Mouse (Mus musculus) embryonic facial prominence, embryonic 13.5 days (tissue): ENCODE measurements around the gene Mpped2. TPM values are rescaled to one million over a fixed set of nuclear protein-coding genes. Genes with fewer than 3 reads are reported as not detected.
A peak's percentile ranks its signal among the peaks of the same experiment; 100 is the strongest.

Source experiments
- ATAC-seq: fragments of 200-750 bp; cut with Nextera tagmentation; 2 replicates; pipeline ENCODE4 v1.8.0; 2017; ENCODE audit warnings: low read depth; ENCODE audit not compliant: insufficient number of reproducible peaks, insufficient read depth, low FRiP score, low TSS enrichment
- H3K27ac ChIP-seq: fragments of 300-500 bp; sonication (generic); 2 replicates; pipeline ENCODE4 v1.5.1; 2015; ENCODE audit warnings: moderate library complexity, mild to moderate bottlenecking, inconsistent platforms
- H3K27me3 ChIP-seq: fragments of 300-500 bp; sonication (generic); 2 replicates; pipeline ENCODE4 v1.6.1; 2015; ENCODE audit warnings: mild to moderate bottlenecking, inconsistent platforms
- H3K36me3 ChIP-seq: fragments of 300-500 bp; sonication (generic); 2 replicates; pipeline ENCODE4 v1.6.1; 2015; ENCODE audit warnings: mild to moderate bottlenecking, inconsistent platforms
- H3K4me1 ChIP-seq: fragments of 300-500 bp; sonication (generic); 2 replicates; pipeline ENCODE4 v1.6.1; 2015; ENCODE audit warnings: inconsistent platforms
- H3K4me2 ChIP-seq: fragments of 300-500 bp; sonication (generic); 2 replicates; pipeline ENCODE4 v1.6.1; 2015; ENCODE audit warnings: moderate library complexity, mild to moderate bottlenecking, inconsistent platforms
- H3K4me3 ChIP-seq: fragments of 300-500 bp; sonication (generic); 2 replicates; pipeline ENCODE4 v1.5.1; 2015; ENCODE audit warnings: mild to moderate bottlenecking, inconsistent platforms
- H3K9ac ChIP-seq: fragments of 300-500 bp; sonication (generic); 2 replicates; pipeline ENCODE4 v1.6.1; 2015; ENCODE audit warnings: mild to moderate bottlenecking, inconsistent platforms
- H3K9me3 ChIP-seq: fragments of 300-500 bp; sonication (generic); 2 replicates; pipeline ENCODE4 v1.6.1; 2016; ENCODE audit warnings: inconsistent platforms
- WGBS: fragments of 180-500 bp; shearing (Covaris S2); methylation state at CpG from one replicate; pipeline ENCODE4 v1.1.7; 2015; ENCODE audit warnings: mixed read lengths; 5-methylcytosine and 5-hydroxymethylcytosine counted together
- polyA plus RNA-seq: library from polyadenylated mRNA; unstranded; fragments of >200 nt; fragmentation: Nextera tagmentation; extraction: Ambion mirVana; gene quantifications from 2 replicates; pipeline ENCODE4 v1.2.1, GENCODE M21; 2015

The Mpped2 gene
- polyA plus RNA-seq, 1 experiment from 2014 or later, result 115 TPM

GRCm38 (mm10) chr2:106683185-106683831 lies 9.8 kb upstream of the Mpped2 start:
- Histone ChIP-seq H3K9ac (no peak overlapping the region), H3K4me2 (peak overlapping the region; percentile 48), H3K4me3 (peak overlapping the region; percentile 23), H3K27me3 (no peaks in the 10 kb centered on the region), H3K27ac (peak overlapping the region; percentile 78), H3K4me1 (peaks cover 20% of the 10 kb centered on the region), H3K9me3 (no peaks in the 10 kb centered on the region), H3K36me3 (no peaks in the 10 kb centered on the region)
- ATAC-seq, result no peak; the same call in 1 of the 2 replicates
- WGBS, result 10% methylated on average over 9 of the region's 9 CpGs

DNA sequence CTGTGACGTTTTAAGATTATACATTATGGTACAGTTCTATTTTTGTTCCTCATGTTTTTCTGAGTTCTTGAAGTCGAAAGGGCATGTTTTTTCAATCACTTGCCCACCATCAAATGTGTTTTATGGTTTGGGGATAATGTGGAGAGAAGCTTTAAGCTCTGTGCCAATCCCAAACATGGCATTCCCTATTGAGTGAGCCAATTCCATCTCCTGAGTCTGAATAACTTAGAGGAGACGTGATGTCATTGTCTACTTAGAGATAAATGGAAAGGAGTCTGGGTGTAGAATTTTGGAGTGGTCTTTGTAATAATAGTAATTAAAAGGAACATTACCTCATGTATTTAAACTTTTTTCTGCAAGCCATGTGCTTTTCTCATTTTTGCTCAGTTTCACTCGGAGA lies 9.2 kb upstream of the Mpped2 start:
- Histone ChIP-seq H3K4me3 (peak overlapping the region; percentile 23), H3K4me2 (peak overlapping the region; percentile 48), H3K27ac (peak overlapping the region; percentile 78), H3K27me3 (no peaks in the 10 kb centered on the region), H3K36me3 (no peaks in the 10 kb centered on the region), H3K9ac (no peak overlapping the region), H3K4me1 (peaks cover 20% of the 10 kb centered on the region), H3K9me3 (no peaks in the 10 kb centered on the region)
- ATAC-seq, result no peak; the same call in 1 of the 2 replicates
- 29% methylated on average over 4 of the region's 4 CpGs for WGBS

- no peak for ATAC-seq
- Histone ChIP-seq H3K9me3 (no peaks in the 10 kb centered on the region), H3K27ac (no peak overlapping the region), H3K4me2 (peak overlapping the region; percentile 91), H3K27me3 (no peaks in the 10 kb centered on the region), H3K4me3 (peak overlapping the region; percentile 87; the same call in 1 of the 2 replicates), H3K36me3 (no peaks in the 10 kb centered on the region), H3K9ac (no peak overlapping the region), H3K4me1 (peaks cover 23% of the 10 kb centered on the region)
- 5% methylated on average over 6 of the region's 6 CpGs for WGBS
These were observed 1.2 kb upstream of the Mpped2 start for GRCm38 (mm10) chr2:106691753-106692363.

DNA sequence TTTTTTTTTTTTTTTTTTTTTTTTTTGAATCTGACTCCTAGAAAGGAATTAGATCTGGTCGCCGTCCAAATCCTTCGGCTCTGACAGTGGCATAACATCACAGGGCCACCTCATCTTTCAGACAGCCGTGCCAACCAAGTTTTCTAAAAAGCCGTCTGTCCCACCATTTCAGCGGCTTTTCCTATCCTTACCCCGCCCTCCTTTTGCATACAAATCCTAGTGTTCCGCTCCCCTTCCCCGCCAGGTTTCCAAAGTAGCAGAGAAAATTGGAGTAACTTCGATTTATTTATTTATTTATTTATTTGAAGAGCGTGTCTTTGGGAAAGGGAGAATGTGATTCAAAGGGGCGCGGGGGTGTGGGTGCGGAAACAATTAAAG lies 675 bp upstream of the Mpped2 start:
- Histone ChIP-seq H3K27ac (peak overlapping the region; percentile 99), H3K4me2 (peak overlapping the region; percentile 91), H3K4me3 (peak overlapping the region; percentile 87), H3K27me3 (no peaks in the 10 kb centered on the region), H3K36me3 (no peaks in the 10 kb centered on the region), H3K9me3 (no peaks in the 10 kb centered on the region), H3K4me1 (peaks cover 26% of the 10 kb centered on the region), H3K9ac (peak overlapping the region; percentile 97; the same call in 1 of the 2 replicates)
- under 1% methylated on average over 14 of the region's 14 CpGs for WGBS
- no peak for ATAC-seq

- no peaks in the 10 kb centered on the region for H3K27me3 ChIP-seq
- WGBS, result under 1% methylated on average over 78 of the region's 91 CpGs
- H3K4me1 ChIP-seq, result peaks cover 35% of the 10 kb centered on the region
- no peaks in the 10 kb centered on the region for H3K36me3 ChIP-seq
- H3K27ac ChIP-seq, result peak overlapping the region; percentile 99
- H3K4me3 ChIP-seq, result peak overlapping the region; percentile 87
- H3K9ac ChIP-seq, result peak overlapping the region; percentile 97
- peak; percentile 49 for ATAC-seq
- peak overlapping the region; percentile 91 for H3K4me2 ChIP-seq
- H3K9me3 ChIP-seq, result no peaks in the 10 kb centered on the region
These were observed 865 bp downstream of the Mpped2 start for GRCm38 (mm10) chr2:106693702-106694566.

GRCm38 (mm10) chr2:106694567-106694885 lies 1.5 kb downstream of the Mpped2 start:
- H3K9ac ChIP-seq, result peak overlapping the region; percentile 97
- no peak for ATAC-seq
- no peaks in the 10 kb centered on the region for H3K9me3 ChIP-seq
- peaks cover 4% of the 10 kb centered on the region; the same call in 1 of the 2 replicates for H3K36me3 ChIP-seq
- H3K27me3 ChIP-seq, result no peaks in the 10 kb centered on the region
- peaks cover 35% of the 10 kb centered on the region for H3K4me1 ChIP-seq
- under 1% methylated on average over 10 of the region's 10 CpGs for WGBS
- H3K27ac ChIP-seq, result peak overlapping the region; percentile 99
- peak overlapping the region; percentile 87 for H3K4me3 ChIP-seq
- peak overlapping the region; percentile 91 for H3K4me2 ChIP-seq

DNA sequence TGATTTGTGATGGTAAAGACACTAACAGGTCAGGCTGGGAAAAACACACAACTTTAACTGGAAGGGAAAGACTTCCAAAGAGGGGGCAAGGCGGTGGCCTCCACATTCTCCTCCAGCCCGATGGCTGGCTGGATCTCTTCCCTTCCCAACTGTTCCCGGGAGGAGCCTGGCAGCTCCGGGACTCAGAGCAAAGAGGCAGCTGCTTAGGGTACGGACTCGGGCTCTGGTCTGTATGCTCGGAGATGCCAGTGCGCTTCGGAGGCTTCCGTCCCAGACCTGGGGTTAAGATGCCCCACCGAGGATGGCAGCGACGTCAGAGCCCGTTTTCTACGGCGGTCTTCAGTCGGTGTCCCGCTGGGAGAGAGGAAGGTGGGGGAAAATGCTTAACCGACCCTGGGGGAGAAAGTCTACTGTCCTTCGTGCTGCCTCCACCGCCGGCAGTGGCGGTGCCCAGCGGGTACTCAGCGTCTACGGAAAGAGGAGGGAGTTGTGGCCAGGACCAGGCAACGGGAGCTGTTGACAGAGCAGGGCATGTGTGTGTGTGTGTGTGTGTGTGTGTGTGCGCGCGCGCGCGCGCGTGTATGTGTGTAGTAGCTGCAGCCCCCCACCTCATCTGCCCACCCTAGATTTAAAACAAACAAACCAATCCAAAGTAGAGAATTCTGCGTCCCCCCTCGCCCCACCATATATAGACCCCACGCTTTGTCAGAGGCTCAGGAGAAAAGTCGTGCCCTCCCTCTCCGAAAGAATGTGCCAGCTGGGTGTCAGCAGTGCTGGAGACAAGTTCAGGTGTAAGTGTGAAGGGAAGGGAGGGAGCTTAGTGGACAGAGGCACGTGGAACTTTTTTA lies 2.0 kb downstream of the Mpped2 start:
- peak overlapping the region; percentile 99 for H3K27ac ChIP-seq
- peak overlapping the region; percentile 87 for H3K4me3 ChIP-seq
- peaks cover 9% of the 10 kb centered on the region for H3K36me3 ChIP-seq
- H3K4me1 ChIP-seq, result peaks cover 35% of the 10 kb centered on the region
- peak overlapping the region; percentile 97 for H3K9ac ChIP-seq
- ATAC-seq, result 0 out of 2 replicates have a peak, but pooled peaks have one; percentile 22
- WGBS, result under 1% methylated on average over 41 of the region's 41 CpGs
- peak overlapping the region; percentile 91 for H3K4me2 ChIP-seq
- no peaks in the 10 kb centered on the region for H3K27me3 ChIP-seq
- no peaks in the 10 kb centered on the region for H3K9me3 ChIP-seq

DNA sequence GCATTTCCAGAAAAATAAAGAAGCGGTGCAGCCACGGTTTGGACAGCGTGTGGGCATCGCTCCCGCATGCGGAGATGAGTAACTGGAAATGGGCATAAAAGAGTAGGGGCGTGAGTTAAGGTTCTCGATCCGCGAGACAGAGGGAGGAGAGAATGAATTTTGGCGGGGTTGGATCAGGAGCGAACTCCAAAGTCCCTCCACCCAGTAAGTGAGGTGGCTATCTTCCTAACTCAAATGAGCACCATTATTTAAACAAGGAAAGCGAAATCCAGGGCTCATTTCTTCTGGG lies 2.6 kb downstream of the Mpped2 start:
- peak overlapping the region; percentile 91 for H3K4me2 ChIP-seq
- WGBS, result under 1% methylated on average over 13 of the region's 13 CpGs
- peak overlapping the region; percentile 97 for H3K9ac ChIP-seq
- H3K4me3 ChIP-seq, result peak overlapping the region; percentile 87
- no peaks in the 10 kb centered on the region for H3K27me3 ChIP-seq
- peak overlapping the region; percentile 99 for H3K27ac ChIP-seq
- H3K9me3 ChIP-seq, result no peaks in the 10 kb centered on the region
- peaks cover 35% of the 10 kb centered on the region for H3K4me1 ChIP-seq
- peaks cover 12% of the 10 kb centered on the region for H3K36me3 ChIP-seq
- no peak for ATAC-seq

- no peak for ATAC-seq
- H3K4me1 ChIP-seq, result peaks cover 35% of the 10 kb centered on the region
- H3K9me3 ChIP-seq, result no peaks in the 10 kb centered on the region
- no peak overlapping the region for H3K27ac ChIP-seq
- H3K27me3 ChIP-seq, result no peaks in the 10 kb centered on the region
- peaks cover 19% of the 10 kb centered on the region for H3K36me3 ChIP-seq
- H3K9ac ChIP-seq, result peak overlapping the region; percentile 55
- H3K4me2 ChIP-seq, result peak overlapping the region; percentile 91
- H3K4me3 ChIP-seq, result peak overlapping the region; percentile 87
- 68% methylated on average over 8 of the region's 8 CpGs for WGBS
These were observed 3.3 kb downstream of the Mpped2 start for GRCm38 (mm10) chr2:106696372-106696771.

DNA sequence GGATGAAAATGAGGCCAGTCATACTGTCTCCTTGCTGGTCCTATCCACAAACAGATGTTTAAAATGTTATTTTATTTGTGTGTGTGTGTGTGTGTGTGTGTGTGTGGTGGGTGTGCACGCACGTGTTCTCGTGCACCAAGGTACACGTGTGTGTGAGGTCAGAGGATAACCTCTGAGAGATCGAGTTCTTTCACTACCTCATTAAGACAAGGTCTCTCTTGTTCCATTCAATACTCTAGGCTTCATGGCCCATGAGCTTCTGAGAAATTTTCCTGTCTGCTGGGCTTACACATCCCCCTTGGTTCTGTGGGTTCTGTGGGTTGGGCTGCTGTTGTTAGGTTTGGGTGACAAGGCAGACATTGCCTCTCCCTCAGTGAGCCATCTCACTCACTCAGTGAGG lies 12.6 kb downstream of the Mpped2 start:
- ATAC-seq, result no peak

GRCm38 (mm10) chr2:106707136-106707535 lies 14.1 kb downstream of the Mpped2 start:
- no peaks in the 10 kb centered on the region for H3K9me3 ChIP-seq
- no peak overlapping the region for H3K4me2 ChIP-seq
- WGBS, result 85% methylated on average over 2 of the region's 2 CpGs
- H3K27me3 ChIP-seq, result no peaks in the 10 kb centered on the region
- no peak overlapping the region for H3K9ac ChIP-seq
- peaks cover 15% of the 10 kb centered on the region for H3K36me3 ChIP-seq
- H3K4me3 ChIP-seq, result no peak overlapping the region
- no peak for ATAC-seq
- H3K4me1 ChIP-seq, result peaks cover 33% of the 10 kb centered on the region
- no peak overlapping the region for H3K27ac ChIP-seq

More for the DNA sequence above, 12.6 kb downstream of the Mpped2 start:
- Histone ChIP-seq H3K4me2 (no peak overlapping the region), H3K36me3 (peaks cover 24% of the 10 kb centered on the region), H3K9ac (no peak overlapping the region), H3K27me3 (no peaks in the 10 kb centered on the region), H3K27ac (0 out of 2 replicates have a peak overlapping the region, but pooled peaks have one; percentile 28), H3K4me1 (peaks cover 19% of the 10 kb centered on the region), H3K9me3 (no peaks in the 10 kb centered on the region), H3K4me3 (no peak overlapping the region)
- WGBS, result 57% methylated on average over 5 of the region's 5 CpGs
